Mouse (Mus musculus) lung, postnatal 10 days (tissue): ENCODE measurements around the gene Rnf166.

Experiments
- DNase-seq: peaks from one replicate; pipeline ENCODE4 v3.0.0; 2021

Rnf166 gene

DNA sequence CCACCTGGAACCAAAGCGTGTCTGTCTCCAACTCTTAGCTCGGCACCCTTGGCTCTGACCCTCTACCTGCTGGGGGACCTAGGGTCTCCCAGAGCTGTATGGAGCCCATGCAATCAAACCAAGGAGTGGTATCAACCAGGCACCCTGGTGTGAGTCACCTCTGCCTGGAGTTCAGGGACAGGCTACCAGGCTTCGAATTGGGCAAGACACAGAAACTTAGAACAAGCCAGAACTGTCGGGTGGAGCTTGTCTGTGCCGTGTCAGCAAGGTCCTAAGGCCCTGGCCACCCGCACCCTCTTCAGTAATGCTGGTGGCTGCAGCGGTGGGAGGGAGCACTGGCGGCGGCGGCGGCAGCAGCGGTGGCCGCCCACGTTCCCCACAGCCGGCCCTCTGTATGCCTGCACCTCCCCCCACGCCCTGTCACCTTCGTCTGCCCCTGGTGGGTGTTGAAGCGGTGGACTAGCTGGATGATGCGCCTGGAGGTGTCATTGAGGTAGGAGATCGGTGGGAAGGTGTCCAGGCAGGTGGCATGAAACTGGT is 39.2 kb downstream of the Rnf166 start:
- no peak for DNase-seq

DNA sequence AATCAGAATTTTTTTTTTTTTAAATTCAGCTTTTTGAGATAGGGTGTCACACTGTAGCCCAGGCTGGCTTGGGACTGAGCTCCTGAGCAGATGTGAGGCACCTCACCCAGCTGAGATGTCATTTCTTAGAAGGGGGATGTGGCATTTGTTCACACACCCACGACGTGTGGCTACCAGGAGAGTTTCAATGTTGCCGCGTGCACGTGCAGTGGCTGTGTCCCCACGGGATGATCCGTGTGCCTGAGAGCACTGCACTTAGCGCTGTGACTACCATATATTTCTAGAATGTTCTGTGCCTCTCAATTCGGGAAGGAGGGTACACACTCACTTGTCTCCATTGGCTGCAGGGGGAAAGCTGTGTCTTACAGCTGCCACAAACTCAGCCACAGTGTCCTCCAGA is 39.7 kb downstream of the Rnf166 start:
- no peak for DNase-seq

DNA sequence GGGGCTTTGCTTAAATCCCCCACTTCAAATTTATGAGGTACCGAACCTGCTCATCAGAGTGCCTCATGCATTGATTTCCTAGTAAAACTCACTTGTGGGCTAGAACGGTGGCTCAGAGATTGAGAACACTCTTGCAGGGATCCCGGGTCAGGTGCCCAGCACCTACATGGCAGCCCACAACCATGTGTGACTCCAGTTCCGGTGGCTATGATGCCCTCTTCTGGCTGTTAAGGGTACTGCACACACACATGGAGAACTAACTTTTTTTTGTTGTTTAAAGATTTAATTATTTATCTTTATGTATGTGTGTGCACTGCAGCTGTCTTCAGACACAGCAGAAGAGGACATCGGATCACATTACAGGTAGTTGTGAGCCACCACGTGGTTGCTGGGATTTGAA is 40.5 kb downstream of the Rnf166 start:
- DNase-seq = no peak

DNA sequence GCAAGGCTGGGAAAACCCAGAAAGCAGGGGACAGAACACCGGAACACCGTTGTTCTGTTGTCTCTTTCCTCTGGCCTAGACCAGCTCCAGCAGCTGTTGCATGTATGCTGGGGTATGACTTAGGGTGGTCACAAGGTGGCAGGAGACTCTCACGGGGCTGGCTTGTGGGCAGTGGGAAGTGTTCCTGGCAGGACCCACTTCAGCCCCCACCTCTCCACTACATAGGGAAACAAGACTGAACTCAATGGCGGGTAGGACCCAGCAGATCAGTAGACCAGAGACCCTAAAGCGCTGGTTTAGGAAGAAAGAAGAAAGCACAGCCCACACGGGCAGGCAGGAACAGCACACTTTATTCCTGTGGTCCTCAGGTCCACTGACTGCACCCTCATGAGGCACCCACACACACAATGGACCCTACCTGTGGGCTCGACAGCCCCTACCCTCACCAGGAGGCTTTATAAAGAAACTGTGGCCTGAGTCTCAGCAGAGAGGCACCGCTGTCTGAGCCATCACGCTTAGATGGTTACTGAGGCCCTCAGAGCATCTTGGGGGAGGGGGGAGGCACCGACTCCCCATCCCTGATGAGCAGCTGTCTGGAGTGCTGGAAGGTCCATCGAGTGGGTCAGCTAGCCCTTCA is 42.5 kb downstream of the Rnf166 start:
- DNase-seq = no peak

DNA sequence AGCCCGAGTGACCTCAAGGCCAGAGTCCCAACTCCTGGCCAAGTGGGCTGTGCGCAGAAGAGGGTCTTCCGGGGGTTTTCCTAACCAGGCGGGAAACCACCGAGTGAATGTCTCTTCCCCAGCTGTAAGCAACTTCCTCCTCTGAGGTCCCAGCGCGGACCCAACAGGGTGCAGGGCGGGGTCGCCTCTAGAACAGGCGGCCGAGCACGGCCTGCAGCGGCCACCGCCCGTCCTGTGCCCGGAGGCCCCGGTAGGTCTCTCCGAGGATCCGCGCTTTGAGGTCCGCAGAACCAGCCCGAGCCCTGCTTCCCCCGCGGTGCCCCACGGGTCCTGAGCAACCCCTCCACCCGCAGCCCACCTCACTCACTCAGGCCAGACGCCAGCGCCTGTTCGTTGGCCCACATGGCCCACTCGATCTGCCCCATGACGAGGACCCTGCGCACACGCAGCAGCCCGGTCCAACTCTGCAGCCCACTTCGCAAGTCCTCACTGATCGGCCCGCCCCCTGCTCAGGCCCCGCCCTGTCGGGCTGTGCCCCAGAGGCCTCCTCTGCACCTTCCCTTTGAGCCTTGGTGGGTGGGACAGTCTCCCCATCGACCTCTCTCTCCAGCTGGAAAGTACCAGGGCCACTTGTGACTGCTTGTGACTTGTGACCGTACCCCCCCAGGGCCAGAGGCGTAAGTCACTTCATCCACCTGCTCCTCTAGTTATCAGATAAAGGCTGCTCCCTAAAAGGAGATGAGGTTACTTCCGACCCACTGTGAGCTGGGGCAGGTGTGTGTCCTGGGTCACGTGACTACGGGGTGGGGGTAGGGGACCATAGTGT is 43.2 kb downstream of the Rnf166 start, which contains the start of gene Cyba:
Cyba (minus strand) TSS at position 488 of the 826 bp plus-strand sequence.
- peak; percentile 94 for DNase-seq

DNA sequence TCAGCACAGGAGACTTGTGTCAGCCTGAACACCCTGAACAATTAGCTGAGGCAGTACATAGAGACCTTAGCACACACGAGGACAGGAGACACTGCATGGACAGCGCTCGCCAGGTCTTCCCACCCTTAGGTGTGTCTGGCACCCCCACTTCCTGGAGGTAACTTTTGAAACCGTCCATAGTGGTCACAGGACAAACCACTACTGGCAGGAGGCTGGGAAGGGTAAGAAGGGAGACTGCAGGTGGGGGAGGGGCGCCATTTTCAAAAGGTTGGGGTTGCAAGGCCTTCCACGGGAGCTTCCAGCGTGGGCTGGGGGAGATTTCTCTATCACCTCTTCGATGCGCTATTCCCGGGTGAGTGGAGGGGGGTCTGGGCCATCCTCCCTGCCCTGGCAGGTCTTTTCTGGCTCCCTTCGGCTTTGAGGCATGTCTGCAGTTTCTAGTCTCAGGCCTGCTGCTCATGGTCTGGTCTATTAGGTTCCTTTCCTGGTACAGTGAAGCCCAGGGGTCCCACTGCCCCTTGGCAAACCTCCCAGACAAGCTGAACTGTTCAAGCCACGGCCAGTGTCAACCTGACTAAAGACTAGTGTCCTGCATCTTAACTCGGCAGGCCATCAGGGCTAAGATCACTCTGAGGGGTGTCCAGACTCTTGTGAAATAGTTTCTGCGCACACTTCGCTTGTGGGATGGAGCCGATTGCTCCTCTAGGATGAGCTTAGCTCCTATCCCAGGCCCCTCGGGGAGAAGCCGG is 44.0 kb downstream of the Rnf166 start:
- DNase-seq = peak; percentile 42

DNA sequence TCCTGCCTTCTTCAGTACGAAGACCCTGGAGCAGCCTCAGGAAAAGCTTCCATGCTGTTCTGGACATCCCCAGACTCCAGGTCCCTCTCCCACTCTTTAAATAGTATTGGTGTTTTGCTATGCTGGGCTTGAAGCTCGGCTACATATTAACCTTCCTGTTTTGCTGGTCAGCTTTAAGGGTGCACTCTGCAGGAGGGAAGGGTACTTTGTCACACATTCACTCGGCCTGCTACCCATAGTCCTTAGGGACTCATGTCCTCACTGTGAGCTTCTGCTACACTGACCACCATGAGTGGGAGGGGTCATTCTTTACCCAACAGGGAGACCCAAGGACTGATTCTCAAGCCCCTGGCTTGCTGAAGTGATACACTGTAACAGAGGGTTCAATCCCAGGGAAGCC is 45.2 kb downstream of the Rnf166 start:
- DNase-seq = no peak

DNA sequence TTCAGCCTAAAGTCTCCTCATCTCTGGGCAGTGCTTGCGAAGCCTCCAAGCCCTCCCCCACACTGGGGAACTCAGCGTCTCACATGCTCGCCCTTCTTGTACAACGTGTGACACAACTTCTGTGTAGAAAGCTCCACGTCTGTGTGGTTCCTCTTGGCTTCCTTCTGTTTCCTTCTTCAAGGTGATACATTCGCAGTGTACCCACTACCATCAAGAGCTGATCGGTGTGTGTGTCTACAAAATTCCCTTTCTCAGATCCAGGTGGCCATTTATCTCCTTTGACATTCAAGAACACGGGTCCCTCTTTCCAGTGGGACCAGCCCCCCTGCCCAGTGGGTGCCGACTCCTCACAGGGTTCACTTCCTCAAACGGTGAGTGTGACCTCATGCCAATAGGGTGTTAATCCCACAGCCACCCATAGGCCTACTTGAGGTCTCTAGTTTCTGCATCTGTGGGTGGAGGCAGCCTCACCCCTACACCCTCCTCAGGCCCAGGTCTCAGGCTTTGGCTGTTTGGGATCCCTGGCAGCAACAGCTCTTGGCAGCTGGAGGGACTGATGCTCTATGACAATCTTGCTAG is 45.7 kb downstream of the Rnf166 start:
- DNase-seq = no peak

DNA sequence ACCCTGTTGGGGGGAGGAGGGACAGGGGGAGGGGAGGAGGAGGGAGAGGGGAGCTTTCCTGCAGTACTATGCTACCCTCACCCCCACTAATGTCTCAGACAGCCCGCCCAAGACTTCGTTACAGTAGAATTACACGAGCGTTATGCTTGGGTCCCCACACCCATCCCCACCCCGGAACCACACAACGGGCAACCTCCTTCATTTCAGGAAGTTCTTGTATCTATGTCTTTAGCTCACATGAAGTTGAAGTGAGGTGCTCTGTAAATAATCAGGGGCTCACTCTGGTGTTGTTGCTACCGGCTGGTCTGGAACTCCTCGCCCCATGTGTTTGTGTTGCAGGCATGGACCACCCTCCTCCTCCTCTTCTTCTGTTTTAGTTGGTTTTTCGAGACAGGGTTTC is 47.7 kb downstream of the Rnf166 start:
- no peak for DNase-seq

DNA sequence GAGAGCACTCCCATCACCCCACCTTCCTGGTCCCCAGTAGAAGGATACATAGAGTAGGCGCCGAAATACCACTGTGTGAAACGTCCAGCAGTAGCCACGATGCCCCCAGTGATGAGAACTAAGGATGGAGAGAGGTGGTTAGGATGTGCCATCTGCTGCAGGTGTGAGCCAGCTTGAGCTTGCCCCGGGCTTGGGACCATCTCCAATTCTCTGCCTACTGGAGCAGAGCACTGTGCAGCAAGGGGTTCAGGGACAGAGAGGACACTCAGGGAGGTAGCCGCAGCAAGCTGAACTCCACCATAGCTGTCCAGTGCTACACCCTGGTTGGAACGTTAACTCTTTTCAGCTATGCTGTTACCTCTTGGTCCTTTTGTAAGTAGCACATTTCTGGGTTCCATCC is 48.3 kb downstream of the Rnf166 start:
- DNase-seq = no peak

DNA sequence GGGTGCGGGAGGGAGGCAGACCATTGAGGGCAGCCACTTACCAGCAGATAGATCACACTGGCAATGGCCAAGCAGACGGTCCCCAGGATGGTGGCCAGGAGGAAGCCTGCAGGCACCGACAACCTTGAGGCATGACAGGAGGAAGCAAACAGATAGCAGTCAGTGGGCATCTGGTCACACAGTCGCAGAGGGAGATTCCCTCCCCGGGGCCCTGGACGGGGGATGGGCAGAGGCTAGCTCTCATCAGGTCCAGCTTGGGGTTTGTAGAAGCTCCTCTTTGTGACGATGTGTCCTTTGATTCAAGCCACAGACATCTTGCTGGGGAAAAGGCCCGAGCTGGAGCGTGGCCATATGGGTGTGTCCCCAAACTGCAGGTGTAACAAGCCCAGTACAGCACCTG is 49.7 kb downstream of the Rnf166 start:
- DNase-seq = no peak

DNA sequence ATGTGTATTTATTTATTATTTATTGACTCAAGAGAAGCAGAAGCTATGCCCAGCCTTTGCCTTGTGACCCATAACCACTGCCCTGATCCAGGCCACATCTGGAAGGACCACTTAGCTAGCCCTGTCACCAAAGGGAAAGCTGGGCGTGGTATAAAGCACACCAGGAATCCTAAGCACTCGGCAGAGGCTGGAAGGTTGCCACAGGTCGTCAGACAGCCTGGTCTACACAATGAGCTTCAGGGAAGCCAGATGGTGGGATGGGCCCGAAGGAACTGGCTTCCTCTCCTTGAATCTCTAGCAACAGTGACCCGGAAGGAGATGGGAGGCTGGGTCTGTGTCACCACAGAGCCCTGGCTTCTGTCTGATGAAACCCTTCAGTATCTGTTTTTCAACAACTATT is 52.2 kb downstream of the Rnf166 start:
- peak; percentile 76 for DNase-seq

DNA sequence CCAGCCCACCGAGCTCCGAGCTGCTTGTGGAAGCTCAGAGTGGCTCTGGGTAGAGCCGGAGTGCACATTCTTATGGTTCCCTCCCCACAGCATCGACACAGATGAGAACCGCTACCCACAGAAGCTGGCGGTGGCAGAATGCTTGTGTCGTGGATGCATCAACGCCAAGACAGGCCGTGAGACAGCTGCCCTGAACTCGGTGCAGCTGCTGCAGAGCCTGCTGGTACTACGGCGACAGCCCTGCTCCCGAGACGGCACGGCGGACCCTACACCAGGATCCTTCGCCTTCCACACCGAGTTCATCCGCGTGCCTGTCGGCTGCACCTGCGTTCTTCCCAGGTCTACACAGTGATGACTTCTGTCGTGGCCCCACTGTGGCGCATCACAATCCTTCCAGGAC is 52.6 kb downstream of the Rnf166 start:
- DNase-seq = no peak

DNA sequence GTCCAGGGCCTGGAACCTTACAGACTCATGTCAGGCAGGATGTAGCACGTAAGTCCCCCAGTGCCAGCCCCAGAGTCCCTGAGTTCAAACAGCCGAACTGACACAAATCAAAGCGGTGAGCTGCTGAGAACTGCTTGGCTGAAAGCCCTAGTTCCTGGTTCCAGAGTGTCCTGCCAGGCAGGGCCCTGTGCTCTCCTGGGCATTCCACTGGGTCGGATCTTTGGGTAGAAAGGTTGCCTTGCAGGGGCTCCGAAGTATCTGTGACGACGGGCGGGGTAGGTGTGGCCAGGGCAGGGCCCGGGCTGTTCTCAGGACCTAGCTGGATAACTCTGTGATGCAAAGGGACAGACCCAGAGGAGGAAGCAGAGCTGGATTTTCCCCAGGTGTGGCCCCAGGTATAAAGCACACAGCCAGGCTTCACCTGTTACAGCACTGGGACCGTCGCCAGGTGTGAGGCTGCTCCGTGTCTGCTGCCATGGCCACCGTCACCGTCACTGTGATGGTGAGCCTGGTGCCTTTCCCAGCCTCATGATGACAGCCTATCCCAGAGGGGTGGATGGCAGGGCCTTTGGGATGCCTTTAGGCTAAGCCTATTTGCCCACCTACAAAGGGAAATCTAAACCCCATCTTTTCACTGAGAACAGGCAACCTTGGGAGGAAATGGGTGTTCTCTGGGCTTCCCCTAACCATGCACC is 54.3 kb downstream of the Rnf166 start, which contains the start of gene Il17c:
Il17c (plus strand) TSS at position 645 of the 695 bp plus-strand sequence.
- DNase-seq = no peak

DNA sequence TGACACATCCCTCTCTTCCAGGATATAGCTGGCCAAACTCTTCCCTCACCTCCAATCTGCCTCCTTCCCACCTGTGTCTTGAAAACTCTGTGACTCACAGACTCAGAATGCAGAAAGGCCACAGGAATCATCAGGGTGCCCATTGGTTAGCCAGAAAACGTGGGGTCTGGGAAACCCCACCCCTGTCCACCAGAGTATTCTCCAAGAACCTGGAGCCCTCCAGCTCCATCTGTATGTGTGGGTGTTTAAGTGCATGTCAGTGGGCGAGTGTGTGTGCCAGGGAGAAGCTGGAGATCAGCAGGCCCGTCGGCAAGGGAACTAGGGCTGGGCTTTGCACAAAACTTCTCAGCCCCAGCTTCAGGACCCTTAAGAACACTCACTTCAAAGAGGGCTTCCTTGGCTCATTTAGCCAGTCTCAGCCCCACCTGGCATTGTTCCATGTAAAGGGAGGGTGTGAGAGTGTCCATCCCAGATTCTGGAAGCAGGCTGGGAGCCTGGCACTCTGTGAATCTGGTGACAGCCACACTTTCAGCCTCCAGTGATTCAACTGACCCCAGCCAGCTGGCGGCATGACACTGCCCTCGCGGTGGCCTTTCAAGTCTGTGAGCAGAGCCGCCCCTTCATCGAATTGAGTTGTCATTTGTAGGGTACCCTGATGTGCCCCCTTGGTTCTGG is 55.8 kb downstream of the Rnf166 start:
- peak; percentile 80 for DNase-seq
